Mouse (Mus musculus) heart, embryonic 15.5 days (tissue): ENCODE measurements at regions not wholly inside any gene's neighbourhood (a gene's known extent, or its start where the extent isn't known, plus 50 kb on each side); places are given as distances from the start of the nearest gene placed in this dataset.

Experiments
- ATAC-seq: fragments of 200-750 bp; cut with Nextera tagmentation; replicated peaks from 2 replicates; pipeline ENCODE4 v1.8.0; 2017; ENCODE audit warnings: low read depth, moderate TSS enrichment; ENCODE audit not compliant: insufficient number of reproducible peaks, insufficient read depth, low FRiP score
- H3K27ac ChIP-seq: fragments of 300-500 bp; sonication (generic); 2 replicates; pipeline ENCODE4 v1.5.1; 2015; ENCODE audit warnings: mild to moderate bottlenecking, inconsistent platforms
- H3K27me3 ChIP-seq: fragments of 300-500 bp; sonication (generic); 2 replicates; pipeline ENCODE4 v1.6.1; 2015; ENCODE audit warnings: inconsistent platforms
- H3K36me3 ChIP-seq: fragments of 300-500 bp; sonication (generic); 2 replicates; pipeline ENCODE4 v1.6.1; 2015; ENCODE audit warnings: mild to moderate bottlenecking, inconsistent platforms
- H3K4me1 ChIP-seq: fragments of 300-500 bp; sonication (generic); replicated peaks from 2 replicates; pipeline ENCODE4 v1.6.1; 2015; ENCODE audit warnings: inconsistent platforms
- H3K4me2 ChIP-seq: fragments of 300-500 bp; sonication (generic); 2 replicates; pipeline ENCODE4 v1.6.1; 2015; ENCODE audit warnings: inconsistent platforms, mild to moderate bottlenecking, moderate library complexity
- H3K4me3 ChIP-seq: fragments of 300-500 bp; sonication (generic); 2 replicates; pipeline ENCODE4 v1.5.1; 2015; ENCODE audit warnings: mild to moderate bottlenecking, inconsistent platforms
- H3K9ac ChIP-seq: fragments of 300-500 bp; sonication (generic); 2 replicates; pipeline ENCODE4 v1.6.1; 2015; ENCODE audit warnings: mild to moderate bottlenecking, inconsistent platforms
- H3K9me3 ChIP-seq: fragments of 300-500 bp; sonication (generic); replicated peaks from 2 replicates; pipeline ENCODE4 v1.6.1; 2016; ENCODE audit warnings: inconsistent platforms
- WGBS: fragments of 180-500 bp; shearing (Covaris S2); methylation state at CpG from one replicate; pipeline ENCODE4 v1.1.7; 2015; ENCODE audit warnings: mixed read lengths; 5-methylcytosine and 5-hydroxymethylcytosine counted together

- no peaks in the 10 kb centered on the region for H3K36me3 ChIP-seq
- H3K9ac ChIP-seq, result no peak overlapping the region
- peaks cover 9% of the 10 kb centered on the region for H3K27me3 ChIP-seq
- WGBS, result 30% methylated on average over 7 of the region's 7 CpGs
- H3K4me3 ChIP-seq, result no peak overlapping the region
- H3K27ac ChIP-seq, result no peak overlapping the region
- no peaks in the 10 kb centered on the region for H3K9me3 ChIP-seq
- no peak overlapping the region for H3K4me2 ChIP-seq
- peaks cover 15% of the 10 kb centered on the region for H3K4me1 ChIP-seq
- no peak for ATAC-seq
Measured at GRCm38 (mm10) chr5:111810079-111810808, 76.5 kb downstream of the Gm26897 start.

DNA sequence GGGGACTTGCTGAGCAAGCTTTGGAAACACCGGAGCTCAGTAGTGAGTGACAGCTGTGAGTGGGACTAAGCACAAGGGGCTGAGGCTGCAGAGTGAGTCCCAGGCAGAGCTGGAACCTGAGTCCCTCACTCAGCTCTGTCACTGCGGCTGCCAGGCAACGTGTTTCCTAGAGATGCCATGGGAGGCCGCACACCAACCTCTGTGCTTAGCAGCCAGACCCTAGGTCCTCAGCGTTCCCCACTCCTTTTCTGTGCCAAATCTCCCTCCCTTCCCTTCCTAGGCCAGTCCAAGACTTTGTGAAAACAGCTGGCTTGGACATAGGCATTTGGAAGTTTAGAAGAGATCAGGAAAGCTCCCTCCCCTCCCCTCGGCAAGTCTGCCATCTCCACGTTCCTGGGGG, 78.9 kb downstream of the Gm26897 start:
- H3K36me3 ChIP-seq, result no peaks in the 10 kb centered on the region
- peaks cover 13% of the 10 kb centered on the region for H3K4me1 ChIP-seq
- H3K27ac ChIP-seq, result no peak overlapping the region
- no peak overlapping the region for H3K9ac ChIP-seq
- ATAC-seq, result no peak
- no peak overlapping the region for H3K4me3 ChIP-seq
- peaks cover 18% of the 10 kb centered on the region; the same call in 1 of the 2 replicates for H3K27me3 ChIP-seq
- 38% methylated on average over 7 of the region's 7 CpGs for WGBS
- no peaks in the 10 kb centered on the region for H3K9me3 ChIP-seq
- no peak overlapping the region for H3K4me2 ChIP-seq

DNA sequence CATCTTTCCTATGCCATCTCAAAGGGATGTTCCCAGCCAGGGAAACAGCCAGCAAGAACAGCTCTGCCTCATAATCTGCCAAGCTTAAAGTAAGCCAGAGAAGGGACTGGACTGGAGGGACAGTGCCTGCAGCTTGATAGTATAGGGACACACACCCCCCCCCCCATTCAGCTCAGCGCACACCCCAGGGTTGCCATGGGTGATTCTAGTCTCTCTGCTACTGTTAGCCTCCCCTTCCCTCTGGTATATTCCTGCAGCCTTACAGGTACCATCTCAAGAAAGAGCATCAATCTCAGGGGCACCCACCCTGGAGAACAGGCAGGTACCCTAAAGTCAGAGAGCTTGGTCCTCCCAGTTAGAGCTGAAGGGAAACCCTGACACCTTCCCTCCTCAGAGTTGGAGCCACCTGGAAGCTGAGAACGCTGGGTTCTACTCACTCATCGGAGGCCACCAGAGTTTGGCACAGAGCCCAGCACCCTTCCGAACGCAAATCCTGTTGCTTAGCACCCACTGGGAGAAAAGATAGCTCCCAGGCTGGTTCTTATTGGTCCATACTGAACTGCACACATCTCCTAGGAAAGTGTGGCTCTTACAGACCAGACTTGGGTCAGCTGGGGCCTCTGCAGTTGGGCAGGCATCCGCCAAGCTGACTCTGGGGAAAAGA, 79.5 kb downstream of the Gm26897 start:
- H3K27ac ChIP-seq, result no peak overlapping the region

DNA sequence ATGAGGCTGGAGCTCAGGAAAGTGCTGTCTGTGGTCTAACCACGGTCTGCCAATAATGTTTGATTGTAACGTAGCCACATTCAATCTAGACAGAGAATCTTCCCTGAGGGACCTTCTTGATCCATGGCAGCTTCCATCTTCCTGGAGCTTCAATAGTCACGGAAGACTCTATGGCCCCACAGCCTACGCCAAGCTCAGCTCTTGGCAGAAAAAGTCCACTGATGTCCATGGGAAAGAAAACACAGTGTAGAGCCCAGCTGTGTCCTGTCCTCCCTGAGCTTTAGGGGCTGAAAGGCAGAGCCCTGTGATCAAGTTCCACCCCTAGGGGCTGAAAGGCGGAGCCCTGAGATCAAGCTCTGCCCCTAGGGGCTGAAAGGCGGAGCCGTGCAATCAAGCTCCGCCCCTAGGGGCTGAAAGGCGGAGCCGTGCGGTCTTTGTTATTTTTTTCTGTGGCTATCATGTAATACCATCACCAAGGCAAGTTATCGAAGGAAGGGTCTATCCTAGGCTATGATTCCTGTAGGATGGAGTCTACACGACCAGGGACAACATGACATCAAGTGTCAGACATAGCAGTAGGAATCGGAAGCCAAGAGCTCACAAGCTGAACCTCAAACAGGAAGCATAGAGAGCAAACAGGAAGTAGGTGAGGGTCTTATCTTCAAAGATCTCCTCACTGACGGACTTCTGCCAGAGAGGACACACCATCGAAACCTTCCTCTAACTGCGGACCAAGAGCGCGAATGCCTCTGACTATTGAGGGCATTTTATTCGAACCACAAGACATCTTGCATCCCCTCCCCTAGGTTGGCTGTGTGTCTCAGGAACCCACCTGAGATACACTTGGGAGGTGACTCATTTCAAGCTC, 81.4 kb downstream of the Gm26897 start:
- H3K9ac ChIP-seq, result no peak overlapping the region
- no peak for ATAC-seq
- H3K4me1 ChIP-seq, result peaks cover 13% of the 10 kb centered on the region
- H3K4me3 ChIP-seq, result no peak overlapping the region
- peaks cover 14% of the 10 kb centered on the region; the same call in 1 of the 2 replicates for H3K27me3 ChIP-seq
- H3K36me3 ChIP-seq, result no peaks in the 10 kb centered on the region
- H3K27ac ChIP-seq, result no peak overlapping the region
- no peaks in the 10 kb centered on the region for H3K9me3 ChIP-seq
- H3K4me2 ChIP-seq, result no peak overlapping the region
- 79% methylated on average over 20 of the region's 20 CpGs for WGBS

More for the DNA sequence above, 79.5 kb downstream of the Gm26897 start:
- peaks cover 13% of the 10 kb centered on the region for H3K4me1 ChIP-seq
- 41% methylated on average over 6 of the region's 6 CpGs for WGBS
- no peak overlapping the region for H3K9ac ChIP-seq
- no peak overlapping the region for H3K4me2 ChIP-seq
- no peaks in the 10 kb centered on the region for H3K36me3 ChIP-seq
- H3K4me3 ChIP-seq, result no peak overlapping the region
- ATAC-seq, result no peak
- H3K27me3 ChIP-seq, result peaks cover 14% of the 10 kb centered on the region; the same call in 1 of the 2 replicates
- H3K9me3 ChIP-seq, result no peaks in the 10 kb centered on the region

- Histone ChIP-seq H3K9me3 (no peaks in the 10 kb centered on the region), H3K4me3 (no peak overlapping the region), H3K36me3 (no peaks in the 10 kb centered on the region), H3K4me1 (peaks cover 11% of the 10 kb centered on the region), H3K27me3 (peaks cover 23% of the 10 kb centered on the region), H3K9ac (no peak overlapping the region), H3K27ac (no peak overlapping the region), H3K4me2 (no peak overlapping the region)
- ATAC-seq, result no peak
- WGBS, result 91% methylated on average over 9 of the region's 9 CpGs
Measured at GRCm38 (mm10) chr5:111820963-111821362, 87.2 kb downstream of the Gm26897 start.

DNA sequence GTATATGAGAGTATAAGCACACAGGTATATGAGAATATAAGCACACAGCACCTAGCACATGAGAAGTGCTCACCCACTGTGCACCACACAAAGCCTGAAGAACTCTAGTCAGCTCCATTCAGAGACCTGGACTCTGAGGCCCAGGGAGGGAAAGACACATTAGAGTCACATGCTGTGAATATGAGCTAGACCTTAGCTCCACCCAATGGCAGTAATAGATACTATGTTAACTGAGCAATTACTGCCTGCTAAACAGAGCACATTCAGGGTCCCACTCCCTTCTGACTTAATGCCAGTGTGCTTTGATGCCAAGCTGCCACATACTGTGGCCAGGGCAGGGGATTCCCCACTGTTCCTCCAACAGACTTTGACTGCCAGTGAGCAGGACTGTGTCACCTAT, 89.2 kb downstream of the Gm26897 start:
- no peak for ATAC-seq
- Histone ChIP-seq H3K4me2 (no peak overlapping the region), H3K9me3 (no peaks in the 10 kb centered on the region), H3K36me3 (no peaks in the 10 kb centered on the region), H3K4me1 (peaks cover 11% of the 10 kb centered on the region), H3K4me3 (no peak overlapping the region), H3K27ac (no peak overlapping the region), H3K27me3 (peaks cover 11% of the 10 kb centered on the region), H3K9ac (no peak overlapping the region)

- H3K4me3 ChIP-seq, result no peak overlapping the region
- no peaks in the 10 kb centered on the region for H3K36me3 ChIP-seq
- peaks cover 11% of the 10 kb centered on the region for H3K27me3 ChIP-seq
- H3K27ac ChIP-seq, result no peak overlapping the region
- H3K4me1 ChIP-seq, result peaks cover 11% of the 10 kb centered on the region
- WGBS, result 20% methylated on average over 4 of the region's 4 CpGs
- H3K4me2 ChIP-seq, result no peak overlapping the region
- H3K9me3 ChIP-seq, result no peaks in the 10 kb centered on the region
- no peak for ATAC-seq
- no peak overlapping the region for H3K9ac ChIP-seq
Measured at GRCm38 (mm10) chr5:111823420-111823819, 89.7 kb downstream of the Gm26897 start.

GRCm38 (mm10) chr5:111823842-111824241, 90.1 kb downstream of the Gm26897 start:
- Histone ChIP-seq H3K27ac (no peak overlapping the region), H3K9me3 (no peaks in the 10 kb centered on the region), H3K27me3 (peaks cover 11% of the 10 kb centered on the region), H3K36me3 (no peaks in the 10 kb centered on the region), H3K4me2 (no peak overlapping the region), H3K9ac (no peak overlapping the region), H3K4me3 (no peak overlapping the region), H3K4me1 (peaks cover 11% of the 10 kb centered on the region)
- no peak for ATAC-seq
- 36% methylated on average over 5 of the region's 5 CpGs for WGBS

- no peak overlapping the region for H3K4me3 ChIP-seq
- peaks cover 11% of the 10 kb centered on the region for H3K4me1 ChIP-seq
- H3K36me3 ChIP-seq, result no peaks in the 10 kb centered on the region
- H3K9me3 ChIP-seq, result no peaks in the 10 kb centered on the region
- peak overlapping the region; percentile 24; the same call in 1 of the 2 replicates for H3K27ac ChIP-seq
- no peak for ATAC-seq
- no peak overlapping the region for H3K4me2 ChIP-seq
- H3K9ac ChIP-seq, result no peak overlapping the region
- WGBS, result 50% methylated on average over 4 of the region's 4 CpGs
- peaks cover 11% of the 10 kb centered on the region for H3K27me3 ChIP-seq
Measured at GRCm38 (mm10) chr5:111824600-111825130, 90.9 kb downstream of the Gm26897 start.

DNA sequence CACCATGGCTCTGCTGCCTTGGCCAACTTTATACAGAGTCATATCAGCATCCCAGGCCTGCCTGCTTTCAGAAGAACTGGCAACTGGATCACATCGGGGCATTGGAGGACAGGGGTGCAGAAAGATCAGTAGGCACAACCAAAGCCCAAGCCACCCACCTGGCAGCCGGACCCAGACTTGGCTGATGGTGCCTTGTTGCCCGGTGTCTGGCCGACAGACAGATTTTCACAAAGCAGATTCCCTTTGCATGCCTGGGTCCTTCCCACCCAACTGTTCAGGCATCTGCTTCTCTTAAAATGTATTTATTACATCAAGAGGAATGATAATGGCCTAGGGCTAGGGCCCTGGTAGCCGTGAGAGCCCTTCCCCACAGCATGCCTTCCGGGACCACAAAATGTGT, 96.2 kb downstream of the Gm26897 start:
- H3K9ac ChIP-seq, result no peak overlapping the region
- H3K9me3 ChIP-seq, result no peaks in the 10 kb centered on the region
- no peak overlapping the region for H3K4me3 ChIP-seq
- no peak overlapping the region for H3K27ac ChIP-seq
- ATAC-seq, result no peak
- no peaks in the 10 kb centered on the region for H3K4me1 ChIP-seq
- 75% methylated on average over 6 of the region's 6 CpGs for WGBS
- H3K27me3 ChIP-seq, result no peaks in the 10 kb centered on the region
- no peak overlapping the region for H3K4me2 ChIP-seq
- H3K36me3 ChIP-seq, result no peaks in the 10 kb centered on the region
